Mouse (Mus musculus) forebrain, embryonic 13.5 days (tissue): Measurements from ENCODE around the gene Ccdc33. TPM values are rescaled to one million over a fixed set of nuclear protein-coding genes. Genes with fewer than 3 reads are reported as not detected.

Experiments used
- ATAC-seq: fragments of 200-750 bp; cut with Nextera tagmentation; 2 replicates; pipeline ENCODE4 v1.8.0; 2017
- H3K27ac ChIP-seq: fragments of 300-500 bp; sonication (generic); 2 replicates; pipeline ENCODE4 v1.5.1; 2015; ENCODE audit warnings: inconsistent platforms, mild to moderate bottlenecking, moderate library complexity
- H3K27me3 ChIP-seq: fragments of 300-500 bp; sonication (generic); 2 replicates; pipeline ENCODE4 v1.6.1; 2015; ENCODE audit warnings: mild to moderate bottlenecking, inconsistent platforms
- H3K36me3 ChIP-seq: fragments of 300-500 bp; sonication (generic); 2 replicates; pipeline ENCODE4 v1.6.1; 2015; ENCODE audit warnings: mild to moderate bottlenecking, inconsistent platforms; ENCODE audit not compliant: poor library complexity, severe bottlenecking
- H3K4me1 ChIP-seq: fragments of 300-500 bp; sonication (generic); 2 replicates; pipeline ENCODE4 v1.6.1; 2015; ENCODE audit warnings: inconsistent platforms
- H3K4me2 ChIP-seq: fragments of 300-500 bp; sonication (generic); 2 replicates; pipeline ENCODE4 v1.6.1; 2015; ENCODE audit warnings: inconsistent platforms, mild to moderate bottlenecking, moderate library complexity
- H3K4me3 ChIP-seq: fragments of 300-500 bp; sonication (generic); 2 replicates; pipeline ENCODE4 v1.5.1; 2015; ENCODE audit warnings: mild to moderate bottlenecking, inconsistent platforms
- H3K9ac ChIP-seq: fragments of 300-500 bp; sonication (generic); 2 replicates; pipeline ENCODE4 v1.6.1; 2015; ENCODE audit warnings: mild to moderate bottlenecking, inconsistent platforms
- H3K9me3 ChIP-seq: fragments of 300-500 bp; sonication (generic); replicated peaks from 2 replicates; pipeline ENCODE4 v1.6.1; 2016; ENCODE audit warnings: inconsistent platforms
- WGBS: fragments of 180-500 bp; shearing (Covaris S2); methylation state at CpG from one replicate; pipeline ENCODE4 v1.1.7; 2015; 5-methylcytosine and 5-hydroxymethylcytosine counted together
- polyA plus RNA-seq: library from polyadenylated mRNA; unstranded; fragments of >200 nt; fragmentation: Nextera tagmentation; extraction: Ambion mirVana; gene quantifications from 2 replicates; pipeline ENCODE4 v1.2.1, GENCODE M21; 2015

Gene Ccdc33
- polyA plus RNA-seq, 1 experiment from 2014 or later: 1.8 TPM

DNA sequence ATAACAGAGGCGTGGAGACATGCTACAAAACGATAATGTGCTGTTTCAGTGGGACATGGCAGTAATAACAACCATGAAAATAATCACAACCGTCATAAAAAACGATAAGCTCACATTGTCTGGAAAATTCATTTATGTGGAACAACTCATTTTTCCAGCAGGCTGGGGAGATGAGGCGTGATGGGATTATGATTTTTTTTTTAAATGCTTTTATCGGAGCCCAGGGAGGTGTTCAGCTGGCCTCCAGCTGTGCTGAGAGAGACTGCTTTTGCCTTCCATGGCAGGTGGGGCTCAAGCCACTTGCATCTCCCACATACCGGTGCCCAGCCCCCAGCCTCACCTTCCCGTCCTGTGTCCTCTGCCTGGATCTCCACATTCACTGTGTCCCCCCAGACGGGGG is 32.4 kb downstream of the Ccdc33 start:
- Histone ChIP-seq H3K27ac (peak overlapping the region; percentile 89), H3K4me3 (no peak overlapping the region), H3K9me3 (no peaks in the 10 kb centered on the region), H3K4me1 (peaks cover 49% of the 10 kb centered on the region), H3K36me3 (no peaks in the 10 kb centered on the region), H3K27me3 (no peaks in the 10 kb centered on the region), H3K9ac (no peak overlapping the region), H3K4me2 (no peak overlapping the region)
- 28% methylated on average over 9 of the region's 9 CpGs for WGBS
- ATAC-seq: no peak

DNA sequence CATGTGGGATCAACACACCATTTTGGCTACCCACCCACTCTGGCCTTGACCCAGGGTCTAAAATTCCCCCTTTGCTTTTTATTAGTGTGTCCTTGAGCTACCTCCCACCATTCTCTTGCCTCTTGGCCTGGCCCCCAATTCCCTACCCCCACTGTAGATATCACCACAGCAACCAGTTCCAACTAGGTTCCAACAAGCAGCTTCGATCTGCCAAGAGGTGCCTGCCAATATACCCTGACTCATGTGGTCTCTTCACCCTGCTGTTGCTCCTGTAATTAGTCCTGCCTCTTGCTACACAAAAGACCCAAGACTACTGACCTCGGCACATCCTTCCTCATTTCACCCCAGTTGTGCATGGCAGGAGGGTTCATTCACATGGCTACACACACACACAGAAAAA is 33.5 kb downstream of the Ccdc33 start:
- peak; percentile 73 for ATAC-seq
- Histone ChIP-seq H3K4me1 (peaks cover 49% of the 10 kb centered on the region), H3K36me3 (no peaks in the 10 kb centered on the region), H3K4me2 (peak overlapping the region; percentile 24), H3K4me3 (no peak overlapping the region), H3K9me3 (no peaks in the 10 kb centered on the region), H3K27ac (peak overlapping the region; percentile 89), H3K9ac (no peak overlapping the region), H3K27me3 (no peaks in the 10 kb centered on the region)
- 3% methylated on average over 2 of the region's 2 CpGs for WGBS

DNA sequence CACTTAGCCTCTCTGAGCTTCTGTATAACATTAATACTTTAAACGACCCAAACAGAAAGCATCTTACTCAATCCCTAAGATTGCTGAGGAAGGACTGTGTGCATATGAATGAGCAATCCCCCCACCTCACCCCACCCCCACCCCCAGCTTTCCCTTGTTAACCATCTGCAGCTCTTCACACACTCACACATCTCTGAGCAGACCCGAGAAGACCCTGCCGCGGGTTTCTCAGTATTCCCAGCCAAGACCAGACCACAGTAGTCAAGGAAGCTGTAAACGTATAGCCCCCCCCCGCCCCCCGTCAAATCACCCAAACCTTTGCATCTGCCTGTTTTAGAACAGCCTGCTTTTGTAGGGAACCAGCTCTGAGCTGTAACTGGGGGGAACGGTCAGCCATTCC is 34.0 kb downstream of the Ccdc33 start:
- Histone ChIP-seq H3K4me3 (no peak overlapping the region), H3K36me3 (no peaks in the 10 kb centered on the region), H3K9me3 (no peaks in the 10 kb centered on the region), H3K4me2 (peak overlapping the region; percentile 24), H3K27me3 (no peaks in the 10 kb centered on the region), H3K9ac (no peak overlapping the region), H3K27ac (peak overlapping the region; percentile 89), H3K4me1 (peaks cover 49% of the 10 kb centered on the region)
- peak; percentile 81 for ATAC-seq
- 12% methylated on average over 8 of the region's 8 CpGs for WGBS

DNA sequence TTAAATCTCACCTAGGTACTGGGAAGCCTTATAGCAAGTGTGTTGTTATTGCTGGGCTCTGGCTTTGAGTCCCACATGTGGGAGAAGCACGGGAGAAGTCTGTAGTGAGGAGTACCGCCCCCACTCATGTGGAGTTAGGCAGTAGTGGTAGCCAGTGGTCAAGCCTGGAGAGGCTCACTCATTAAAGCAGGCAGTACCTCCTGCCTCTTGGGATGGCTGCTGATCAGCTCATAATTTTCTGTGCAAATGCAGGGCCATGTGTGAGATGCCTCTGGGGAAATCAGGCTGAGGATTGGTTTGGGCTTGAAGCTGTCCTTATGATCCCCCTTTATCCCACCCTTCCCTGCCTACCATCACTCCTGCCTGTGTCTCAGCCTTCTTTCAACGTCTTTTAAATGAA is 44.1 kb downstream of the Ccdc33 start:
- Histone ChIP-seq H3K9ac (no peak overlapping the region), H3K27ac (no peak overlapping the region), H3K27me3 (no peaks in the 10 kb centered on the region), H3K4me3 (no peak overlapping the region), H3K9me3 (no peaks in the 10 kb centered on the region), H3K4me2 (no peak overlapping the region), H3K4me1 (peaks cover 32% of the 10 kb centered on the region), H3K36me3 (no peaks in the 10 kb centered on the region)
- WGBS: 61% methylated on average over 3 of the region's 3 CpGs
- no peak for ATAC-seq

DNA sequence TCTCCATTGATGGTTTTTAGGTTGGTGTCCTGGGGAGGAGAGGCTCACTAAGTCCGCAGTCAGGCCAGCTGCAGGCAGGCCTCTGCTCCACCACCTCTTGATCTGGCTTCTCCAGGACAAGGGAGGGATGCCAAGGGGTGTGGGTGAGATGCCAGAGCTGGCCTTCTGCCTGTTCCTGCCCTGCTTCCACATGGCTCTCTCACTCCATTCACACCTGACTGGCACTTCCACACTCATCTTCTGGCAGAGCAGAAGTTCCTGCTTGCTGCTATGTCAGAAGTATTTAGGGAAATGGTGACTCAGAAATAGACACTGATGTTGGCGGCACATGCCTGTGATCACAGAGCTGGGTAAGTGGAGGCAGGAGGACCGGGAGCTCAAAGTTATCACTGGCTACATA is 51.1 kb downstream of the Ccdc33 start:
- Histone ChIP-seq H3K4me2 (no peak overlapping the region), H3K9ac (no peak overlapping the region), H3K4me1 (peaks cover 72% of the 10 kb centered on the region), H3K27me3 (no peaks in the 10 kb centered on the region), H3K36me3 (no peaks in the 10 kb centered on the region), H3K27ac (peak overlapping the region; percentile 95; the same call in 1 of the 2 replicates), H3K9me3 (no peaks in the 10 kb centered on the region), H3K4me3 (no peak overlapping the region)
- WGBS: 89% methylated on average over 3 of the region's 3 CpGs
- ATAC-seq: no peak

DNA sequence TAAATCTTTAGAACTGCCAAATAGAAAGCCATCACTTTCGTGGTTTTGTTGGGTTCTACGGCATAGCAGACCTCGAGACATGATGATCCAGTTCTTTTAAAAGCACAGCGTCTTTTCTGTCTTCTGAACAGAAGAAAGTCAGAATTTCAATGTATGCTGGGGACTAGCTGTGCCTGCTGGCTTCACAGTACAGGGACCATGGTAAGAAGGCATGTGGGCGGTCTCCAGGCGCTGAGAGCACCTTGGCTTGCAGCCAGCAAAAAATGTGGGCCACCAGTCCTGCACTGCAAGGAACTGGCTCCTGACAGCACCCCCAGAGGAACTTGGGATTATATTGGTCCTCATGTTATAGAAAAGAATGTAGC is 51.9 kb downstream of the Ccdc33 start:
- Histone ChIP-seq H3K4me3 (no peak overlapping the region), H3K9me3 (no peaks in the 10 kb centered on the region), H3K27me3 (no peaks in the 10 kb centered on the region), H3K4me2 (no peak overlapping the region), H3K36me3 (no peaks in the 10 kb centered on the region), H3K27ac (peak overlapping the region; percentile 95), H3K9ac (no peak overlapping the region), H3K4me1 (peaks cover 72% of the 10 kb centered on the region)
- WGBS: 70% methylated on average over 6 of the region's 6 CpGs
- no peak for ATAC-seq

DNA sequence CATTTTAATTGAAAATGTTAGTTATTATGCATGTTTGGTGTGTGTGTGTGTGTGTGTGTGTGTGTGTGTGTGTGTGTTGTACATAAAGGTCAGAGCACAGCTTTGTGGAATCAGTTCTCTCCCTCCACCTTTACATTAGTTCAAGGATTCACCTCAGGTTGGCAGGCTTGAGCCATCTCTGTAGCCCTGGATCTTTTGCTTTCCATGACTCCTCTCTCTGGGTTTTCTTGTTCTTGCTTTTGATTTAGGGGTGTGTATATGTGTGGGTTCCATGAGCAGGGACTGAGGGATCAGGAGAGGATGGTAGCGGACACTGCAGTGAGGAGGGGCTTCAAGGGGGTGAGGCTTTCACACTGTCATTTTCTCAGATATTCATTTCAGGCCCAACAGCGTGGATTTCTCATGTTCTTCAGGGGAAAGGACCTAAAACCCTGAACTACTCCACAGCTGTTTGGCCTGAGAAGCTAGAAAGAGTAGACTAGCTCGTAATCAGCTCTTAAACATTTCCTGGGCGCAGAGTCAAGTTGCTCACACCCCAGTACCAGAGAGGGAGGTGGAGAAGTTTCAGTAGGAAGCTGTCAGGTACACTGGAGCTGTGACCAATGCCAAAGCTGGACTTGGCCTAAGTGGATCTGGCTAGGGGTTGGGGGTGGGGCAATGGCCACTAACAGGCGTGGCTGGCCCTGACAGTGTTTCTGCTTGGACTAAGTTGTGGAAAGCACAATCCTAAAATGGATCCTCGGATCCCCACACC is 52.5 kb downstream of the Ccdc33 start:
- Histone ChIP-seq H3K4me1 (peaks cover 72% of the 10 kb centered on the region), H3K27ac (peak overlapping the region; percentile 95), H3K27me3 (no peaks in the 10 kb centered on the region), H3K4me3 (no peak overlapping the region), H3K36me3 (no peaks in the 10 kb centered on the region), H3K4me2 (no peak overlapping the region), H3K9me3 (no peaks in the 10 kb centered on the region), H3K9ac (no peak overlapping the region)
- 78% methylated on average over 6 of the region's 6 CpGs for WGBS
- ATAC-seq: peak; percentile 41

DNA sequence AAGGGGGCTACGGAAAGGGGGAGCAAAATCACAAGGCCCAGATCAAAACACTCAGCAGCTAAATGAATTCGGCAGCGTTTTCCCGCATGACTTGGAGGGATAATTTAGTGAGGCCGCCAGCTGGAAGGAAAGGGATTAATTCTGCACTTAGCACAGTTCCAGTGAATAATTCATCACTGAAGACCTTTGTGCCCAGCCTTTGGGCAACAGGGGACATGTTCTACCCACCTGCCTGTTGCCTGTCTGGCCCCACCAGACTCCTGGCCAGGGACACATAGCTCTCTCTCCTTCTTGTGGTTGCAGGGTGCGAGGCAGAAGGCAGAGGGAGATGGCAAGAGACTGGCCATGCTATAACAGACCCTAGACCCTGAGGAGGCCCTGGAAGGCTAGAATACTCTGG is 53.1 kb downstream of the Ccdc33 start:
- no peak overlapping the region for H3K4me2 ChIP-seq
- H3K9ac ChIP-seq: 0 out of 2 replicates have a peak overlapping the region, but pooled peaks have one; percentile 22
- H3K4me3 ChIP-seq: no peak overlapping the region
- H3K27me3 ChIP-seq: no peaks in the 10 kb centered on the region
- peaks cover 74% of the 10 kb centered on the region for H3K4me1 ChIP-seq
- peak; percentile 55 for ATAC-seq
- H3K9me3 ChIP-seq: no peaks in the 10 kb centered on the region
- H3K27ac ChIP-seq: peak overlapping the region; percentile 95
- 6% methylated on average over 6 of the region's 6 CpGs for WGBS
- H3K36me3 ChIP-seq: no peaks in the 10 kb centered on the region

DNA sequence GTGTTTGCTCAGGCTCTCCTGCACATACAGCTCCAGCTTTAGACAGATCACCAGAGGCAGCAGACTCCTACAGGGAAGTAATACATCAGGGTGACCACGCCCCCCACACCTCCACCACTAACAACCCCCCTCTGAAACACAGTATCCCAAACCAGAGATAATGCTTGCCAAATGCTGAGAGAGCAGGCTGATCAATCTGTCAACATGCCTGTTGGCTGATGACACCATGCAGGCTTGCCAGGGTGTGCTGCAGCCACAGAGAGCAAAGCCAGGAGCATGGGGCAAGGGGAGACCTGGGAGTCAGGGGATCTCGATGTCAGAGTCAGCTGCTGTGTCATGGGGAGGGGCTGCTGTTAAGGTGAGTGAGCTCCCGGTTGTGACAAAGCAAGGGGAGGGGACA is 55.1 kb downstream of the Ccdc33 start, which contains the start of gene Stra6:
Stra6 (plus strand) TSS at position 258 of the 400 bp plus-strand sequence.
- Histone ChIP-seq H3K9me3 (no peaks in the 10 kb centered on the region), H3K4me3 (no peak within 1 kb of the TSS), H3K4me2 (no peak within 1 kb of the TSS), H3K4me1 (peaks cover 87% of the 10 kb centered on the region), H3K27me3 (no peaks in the 10 kb centered on the region), H3K27ac (peak within 1 kb of the TSS; percentile 95), H3K36me3 (no peaks in the 10 kb centered on the region), H3K9ac (no peak within 1 kb of the TSS)
- WGBS: 31% methylated on average over 3 of the region's 3 CpGs
- no peak for ATAC-seq

DNA sequence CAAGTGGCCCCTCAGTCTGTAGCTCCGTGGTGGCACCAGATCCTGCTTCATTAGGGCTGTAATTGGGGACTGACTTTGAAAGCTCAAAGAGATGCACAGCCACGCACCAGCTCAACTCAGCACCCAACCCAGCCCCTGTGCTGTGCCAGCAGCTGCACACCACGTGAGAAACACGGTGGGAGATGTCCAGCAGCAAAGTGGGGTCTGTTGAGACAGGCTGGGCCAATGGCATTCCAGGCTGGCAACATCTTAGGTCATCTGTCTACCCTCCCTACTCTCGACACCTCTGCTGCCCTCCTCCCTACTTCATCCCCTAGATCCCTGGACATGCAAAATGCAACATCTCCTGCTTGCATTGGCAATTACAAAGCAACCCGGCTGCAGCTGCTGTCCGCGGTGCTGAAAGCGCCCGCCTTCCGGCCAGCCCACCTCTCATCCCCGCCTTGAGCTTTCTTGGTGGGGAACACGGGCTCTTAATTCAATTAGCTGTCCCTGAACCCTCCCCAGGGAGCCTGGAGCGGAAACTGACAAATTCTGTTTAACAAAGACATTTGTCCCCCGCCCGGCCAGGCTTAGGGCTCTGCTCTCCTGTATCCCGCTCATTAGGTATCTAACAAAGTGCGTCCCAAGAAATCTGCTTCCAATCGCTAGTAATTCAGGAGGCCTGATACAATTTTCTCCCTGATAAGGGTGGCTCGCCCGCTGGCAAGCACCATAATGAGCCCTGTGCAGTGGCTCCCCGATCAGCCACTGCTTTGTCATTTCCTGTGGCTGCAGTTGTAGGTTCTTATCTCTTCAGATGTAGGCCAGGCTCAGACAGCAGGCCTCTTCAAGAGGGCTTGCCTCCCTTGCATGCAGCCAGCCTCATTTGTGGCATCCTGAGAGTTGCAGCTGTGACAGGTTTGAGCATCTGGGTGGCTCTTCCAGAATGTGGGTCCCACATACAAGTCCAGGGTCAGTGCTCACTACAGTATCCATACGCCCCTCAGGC is 57.7 kb downstream of the Ccdc33 start:
- WGBS: 6% methylated on average over 23 of the region's 23 CpGs

DNA sequence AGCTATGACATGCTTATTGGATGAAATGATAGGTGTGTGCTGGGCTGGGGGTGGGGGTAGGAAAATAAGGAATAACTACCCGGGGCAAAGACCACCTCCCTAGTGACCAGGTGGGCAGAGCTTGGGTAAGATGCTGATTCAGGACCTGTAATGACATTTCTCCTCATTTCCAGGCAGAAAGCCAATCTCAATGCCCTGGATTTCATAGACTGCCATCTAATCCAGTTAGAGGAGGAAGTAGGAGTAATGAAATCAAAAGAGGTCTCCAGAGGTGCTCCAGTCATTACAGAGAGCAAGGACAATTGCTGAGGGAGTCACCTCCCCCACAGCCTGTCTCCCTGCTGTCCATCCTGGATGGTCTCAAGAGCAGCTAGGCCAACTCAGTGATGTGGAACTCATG is 58.7 kb downstream of the Ccdc33 start:
- no peaks in the 10 kb centered on the region for H3K9me3 ChIP-seq
- no peak overlapping the region for H3K4me2 ChIP-seq
- no peak overlapping the region for H3K9ac ChIP-seq
- no peaks in the 10 kb centered on the region for H3K36me3 ChIP-seq
- ATAC-seq: no peak
- WGBS: 46% methylated on average over 1 of the region's 1 CpGs
- H3K27me3 ChIP-seq: no peaks in the 10 kb centered on the region
- peaks cover 72% of the 10 kb centered on the region for H3K4me1 ChIP-seq
- H3K27ac ChIP-seq: peak overlapping the region; percentile 79
- H3K4me3 ChIP-seq: no peak overlapping the region

More for the DNA sequence above, 57.7 kb downstream of the Ccdc33 start:
- H3K27ac ChIP-seq: peak overlapping the region; percentile 79
- peak overlapping the region; percentile 1; the same call in 1 of the 2 replicates for H3K9ac ChIP-seq
- peak; percentile 52 for ATAC-seq
- no peaks in the 10 kb centered on the region for H3K36me3 ChIP-seq
- no peaks in the 10 kb centered on the region for H3K27me3 ChIP-seq
- no peak overlapping the region for H3K4me3 ChIP-seq
- H3K9me3 ChIP-seq: no peaks in the 10 kb centered on the region
- H3K4me1 ChIP-seq: peaks cover 72% of the 10 kb centered on the region
- H3K4me2 ChIP-seq: 0 out of 2 replicates have a peak overlapping the region, but pooled peaks have one; percentile 2

DNA sequence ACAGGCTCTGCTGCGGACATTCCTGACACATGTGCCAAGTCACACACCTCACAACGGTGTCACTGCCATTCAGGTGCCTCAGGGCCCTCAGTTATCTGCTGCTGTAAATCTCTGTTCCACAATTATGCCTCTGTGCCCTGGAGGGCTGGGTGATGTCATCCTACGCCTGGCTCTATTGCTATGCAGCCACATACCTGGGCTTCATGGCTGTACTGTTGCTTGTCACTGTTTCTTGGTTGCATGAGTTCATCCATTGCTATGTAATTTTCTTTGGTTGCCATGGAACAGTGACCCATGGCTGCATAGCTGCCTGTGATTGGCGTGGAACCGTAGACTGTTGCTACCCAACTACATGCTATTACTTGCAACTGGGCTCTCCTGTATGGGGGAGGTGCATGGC is 63.0 kb downstream of the Ccdc33 start:
- ATAC-seq: no peak; the same call in 1 of the 2 replicates
- 69% methylated on average over 5 of the region's 5 CpGs for WGBS
- H3K9me3 ChIP-seq: no peaks in the 10 kb centered on the region

More for the DNA sequence above, 63.0 kb downstream of the Ccdc33 start:
- Histone ChIP-seq H3K27me3 (no peaks in the 10 kb centered on the region), H3K27ac (peak overlapping the region; percentile 76), H3K4me3 (no peak overlapping the region), H3K4me1 (peaks cover 71% of the 10 kb centered on the region), H3K9ac (peak overlapping the region; percentile 22; the same call in 1 of the 2 replicates), H3K36me3 (no peaks in the 10 kb centered on the region), H3K4me2 (no peak overlapping the region)
